Mouse (Mus musculus) stomach, embryonic 16.5 days (tissue): Measurements from ENCODE around the gene Layn. TPM values are rescaled to one million over a fixed set of nuclear protein-coding genes. Genes with fewer than 3 reads are reported as not detected.
A peak's percentile ranks its signal among the peaks of the same experiment; 100 is the strongest.

Experiments
- ATAC-seq: fragments of 200-750 bp; cut with Nextera tagmentation; 2 replicates; pipeline ENCODE4 v1.8.0; 2017; ENCODE audit warnings: moderate number of reproducible peaks, moderate TSS enrichment; ENCODE audit not compliant: insufficient read depth, low FRiP score
- H3K27ac ChIP-seq: fragments of 300-500 bp; sonication (generic); 2 replicates; pipeline ENCODE4 v1.5.1; 2014; ENCODE audit warnings: low read length
- H3K27me3 ChIP-seq: fragments of 300-500 bp; sonication (generic); 2 replicates; pipeline ENCODE4 v1.6.1; 2014; ENCODE audit warnings: low read length, control low read depth, mixed read lengths; ENCODE audit not compliant: control insufficient read depth, insufficient read depth
- H3K36me3 ChIP-seq: fragments of 300-500 bp; sonication (generic); 2 replicates; pipeline ENCODE4 v1.6.1; 2014; ENCODE audit warnings: low read length; ENCODE audit not compliant: control insufficient read depth, insufficient read depth
- H3K4me1 ChIP-seq: fragments of 300-500 bp; sonication (generic); 2 replicates; pipeline ENCODE4 v1.6.1; 2014; ENCODE audit warnings: low read length, control low read depth, mixed read lengths; ENCODE audit not compliant: control insufficient read depth, insufficient read depth
- H3K4me2 ChIP-seq: fragments of 300-500 bp; sonication (generic); 2 replicates; pipeline ENCODE4 v1.6.1; 2014; ENCODE audit warnings: low read depth, low read length, mixed read lengths
- H3K4me3 ChIP-seq: fragments of 300-500 bp; sonication (generic); replicated peaks from 2 replicates; pipeline ENCODE4 v1.5.1; 2014; ENCODE audit warnings: mild to moderate bottlenecking, low read length
- H3K9ac ChIP-seq: fragments of 300-500 bp; sonication (generic); 2 replicates; pipeline ENCODE4 v1.6.1; 2014; ENCODE audit warnings: low read length
- H3K9me3 ChIP-seq: fragments of 300-500 bp; sonication (generic); replicated peaks from 2 replicates; pipeline ENCODE4 v1.6.1; 2016; ENCODE audit warnings: low read length, control low read depth; ENCODE audit not compliant: control insufficient read depth
- WGBS: fragments of 180-500 bp; shearing (Covaris S2); extraction: QIAGEN DNeasy Blood & Tissue Kit; methylation state at CpG from one replicate; pipeline ENCODE4 v1.1.7; 2014; 5-methylcytosine and 5-hydroxymethylcytosine counted together
- polyA plus RNA-seq: library from polyadenylated mRNA; unstranded; fragments of >200 nt; fragmentation: Nextera tagmentation; extraction: Ambion mirVana; gene quantifications from 2 replicates; pipeline ENCODE4 v1.2.1, GENCODE M21; 2015

The Layn gene
- polyA plus RNA-seq, 1 experiment from 2014 or later: 4.7 TPM

DNA sequence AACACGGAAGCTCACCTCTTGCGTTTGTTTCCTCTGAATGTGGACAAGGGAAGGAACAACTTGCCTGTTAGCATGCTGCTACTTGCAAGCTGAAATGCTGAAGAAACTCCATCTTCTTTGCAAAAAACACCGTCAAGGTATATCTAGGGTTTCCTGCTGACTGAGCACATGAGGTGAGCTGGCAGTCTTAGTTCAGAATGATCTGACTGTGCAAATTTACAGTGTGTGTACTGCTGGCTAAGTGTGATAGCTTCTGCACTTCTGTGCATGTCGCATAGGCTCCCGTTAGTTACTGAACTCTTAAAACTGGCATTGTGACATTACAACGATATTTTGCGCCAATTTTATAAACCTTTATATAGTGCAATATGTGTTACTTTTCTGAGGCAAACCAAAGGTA is 57.2 kb downstream of the Layn start:
- Histone ChIP-seq H3K4me2 (no peak overlapping the region), H3K9ac (no peak overlapping the region), H3K27ac (no peak overlapping the region), H3K4me3 (no peak overlapping the region), H3K27me3 (no peaks in the 10 kb centered on the region), H3K36me3 (no peaks in the 10 kb centered on the region), H3K9me3 (no peaks in the 10 kb centered on the region), H3K4me1 (no peaks in the 10 kb centered on the region)
- ATAC-seq: no peak
- WGBS: 66% methylated on average over 7 of the region's 7 CpGs

DNA sequence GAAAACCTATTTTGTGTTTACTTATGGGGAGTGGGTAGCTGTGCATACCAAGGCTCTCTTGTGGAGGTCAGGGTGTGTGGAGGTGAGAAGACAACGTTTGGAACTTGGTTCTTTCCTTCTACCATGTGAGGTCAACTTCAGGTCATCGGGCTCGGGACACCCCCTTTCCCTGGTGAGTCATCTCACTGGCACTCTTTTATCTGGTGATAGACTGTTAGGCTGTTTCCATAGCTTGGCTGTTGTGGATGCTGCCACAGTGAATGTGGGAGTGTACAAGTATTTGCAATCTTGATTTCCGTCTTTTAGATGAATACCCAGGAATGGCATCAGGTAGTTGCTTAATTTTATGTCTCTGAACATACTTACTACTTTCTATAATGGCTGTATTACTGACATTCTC is 61.2 kb downstream of the Layn start:
- H3K4me2 ChIP-seq: no peak overlapping the region
- H3K36me3 ChIP-seq: no peaks in the 10 kb centered on the region
- H3K9ac ChIP-seq: no peak overlapping the region
- H3K27ac ChIP-seq: no peak overlapping the region
- no peaks in the 10 kb centered on the region for H3K27me3 ChIP-seq
- no peaks in the 10 kb centered on the region for H3K9me3 ChIP-seq
- H3K4me1 ChIP-seq: no peaks in the 10 kb centered on the region
- no peak overlapping the region for H3K4me3 ChIP-seq
- 30% methylated on average over 4 of the region's 4 CpGs for WGBS
- no peak; the same call in 1 of the 2 replicates for ATAC-seq

DNA sequence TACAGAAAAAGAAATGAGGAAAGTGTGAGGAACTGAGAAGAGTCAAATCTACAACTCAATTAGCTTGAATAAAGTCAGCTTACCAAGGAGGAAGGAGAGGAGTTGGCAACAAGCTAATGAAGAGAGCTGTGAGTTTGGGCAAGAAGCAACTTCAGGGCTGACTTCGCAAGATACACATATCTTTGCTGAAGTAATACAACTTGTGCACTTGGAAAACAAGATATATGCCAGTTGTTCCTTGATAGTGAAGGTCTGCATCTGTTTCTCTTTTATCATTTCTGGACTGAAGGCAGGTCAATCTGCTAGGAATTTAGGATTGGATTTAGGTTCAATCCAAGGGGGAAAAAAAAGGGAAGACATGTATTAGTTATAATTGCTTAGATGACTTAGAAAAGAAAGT is 63.2 kb downstream of the Layn start:
- Histone ChIP-seq H3K27ac (no peak overlapping the region), H3K9me3 (no peaks in the 10 kb centered on the region), H3K36me3 (no peaks in the 10 kb centered on the region), H3K4me3 (no peak overlapping the region), H3K9ac (no peak overlapping the region), H3K4me1 (no peaks in the 10 kb centered on the region), H3K27me3 (no peaks in the 10 kb centered on the region), H3K4me2 (no peak overlapping the region)
- WGBS: 81% methylated on average over 1 of the region's 1 CpGs
- ATAC-seq: no peak

DNA sequence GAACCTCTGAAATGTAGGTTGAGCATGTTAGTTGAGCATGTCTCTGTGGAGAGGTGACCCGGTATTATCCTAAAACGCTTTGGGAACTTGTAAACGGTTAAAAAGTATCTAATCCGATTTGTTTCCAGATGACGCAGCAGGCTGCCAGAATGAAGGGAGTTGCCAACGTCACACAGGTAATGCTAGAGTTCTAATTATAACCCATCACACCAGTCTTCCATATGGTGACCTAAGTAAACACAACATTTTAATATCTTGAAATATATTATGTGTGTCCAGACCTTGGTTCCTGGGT is 67.3 kb downstream of the Layn start:
- Histone ChIP-seq H3K4me3 (peak overlapping the region; percentile 43), H3K4me1 (peaks cover 6% of the 10 kb centered on the region), H3K9me3 (no peaks in the 10 kb centered on the region), H3K36me3 (no peaks in the 10 kb centered on the region), H3K4me2 (peak overlapping the region; percentile 65), H3K27ac (no peak overlapping the region), H3K9ac (peak overlapping the region; percentile 70), H3K27me3 (no peaks in the 10 kb centered on the region)
- ATAC-seq: no peak
- WGBS: 2% methylated on average over 6 of the region's 6 CpGs

DNA sequence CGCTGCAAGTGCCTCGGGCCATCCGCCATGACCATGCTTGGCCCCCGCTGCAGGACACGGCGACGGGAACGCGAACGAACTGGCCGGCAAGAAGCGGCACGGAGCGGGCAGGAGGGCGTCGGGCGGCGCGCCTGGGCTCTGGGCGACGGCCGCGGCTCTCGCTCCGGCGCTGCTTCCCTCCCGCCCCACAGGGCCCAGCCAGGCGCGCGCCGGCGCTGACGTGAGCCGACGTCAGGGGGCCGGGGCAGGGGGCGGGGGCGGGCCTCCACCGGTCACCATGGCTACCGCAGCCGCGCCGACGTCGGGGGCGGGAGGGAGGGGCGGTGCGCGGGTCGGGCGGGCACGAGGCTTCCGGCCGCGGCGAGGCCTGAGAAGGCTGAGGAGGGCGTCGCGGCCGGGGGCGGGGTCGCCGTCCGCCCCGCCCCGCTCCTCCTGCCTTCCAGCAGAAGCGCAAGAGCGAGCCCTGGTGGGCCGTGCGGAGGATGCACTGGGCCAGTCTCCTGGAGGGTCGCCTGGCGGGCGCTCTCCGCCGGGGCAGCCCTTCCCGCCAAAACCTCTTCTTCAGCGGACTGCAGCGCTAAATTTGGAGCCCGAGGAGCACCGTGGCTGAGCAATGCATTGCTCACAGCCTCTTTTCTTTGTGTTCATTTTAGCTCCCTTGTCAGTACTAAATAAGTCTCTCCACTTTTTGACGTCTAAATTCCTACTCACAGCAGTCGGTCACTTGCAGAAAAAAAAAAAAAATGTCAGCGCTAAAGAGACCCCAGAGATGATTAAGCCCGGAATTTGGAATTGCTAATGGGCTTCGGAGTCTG is 67.8 kb downstream of the Layn start, which contains the start of gene Sik2:
Sik2 (minus strand) TSS at position 233 of the 815 bp plus-strand sequence.
- Histone ChIP-seq H3K9ac (peak within 1 kb of the TSS; percentile 94), H3K27me3 (no peaks in the 10 kb centered on the region), H3K9me3 (no peaks in the 10 kb centered on the region), H3K4me1 (peaks cover 6% of the 10 kb centered on the region), H3K4me2 (peak within 1 kb of the TSS; percentile 83), H3K4me3 (peak within 1 kb of the TSS; percentile 92), H3K27ac (peak within 1 kb of the TSS; percentile 94), H3K36me3 (no peaks in the 10 kb centered on the region)
- ATAC-seq: peak; percentile 98
- under 1% methylated on average over 64 of the region's 85 CpGs for WGBS

DNA sequence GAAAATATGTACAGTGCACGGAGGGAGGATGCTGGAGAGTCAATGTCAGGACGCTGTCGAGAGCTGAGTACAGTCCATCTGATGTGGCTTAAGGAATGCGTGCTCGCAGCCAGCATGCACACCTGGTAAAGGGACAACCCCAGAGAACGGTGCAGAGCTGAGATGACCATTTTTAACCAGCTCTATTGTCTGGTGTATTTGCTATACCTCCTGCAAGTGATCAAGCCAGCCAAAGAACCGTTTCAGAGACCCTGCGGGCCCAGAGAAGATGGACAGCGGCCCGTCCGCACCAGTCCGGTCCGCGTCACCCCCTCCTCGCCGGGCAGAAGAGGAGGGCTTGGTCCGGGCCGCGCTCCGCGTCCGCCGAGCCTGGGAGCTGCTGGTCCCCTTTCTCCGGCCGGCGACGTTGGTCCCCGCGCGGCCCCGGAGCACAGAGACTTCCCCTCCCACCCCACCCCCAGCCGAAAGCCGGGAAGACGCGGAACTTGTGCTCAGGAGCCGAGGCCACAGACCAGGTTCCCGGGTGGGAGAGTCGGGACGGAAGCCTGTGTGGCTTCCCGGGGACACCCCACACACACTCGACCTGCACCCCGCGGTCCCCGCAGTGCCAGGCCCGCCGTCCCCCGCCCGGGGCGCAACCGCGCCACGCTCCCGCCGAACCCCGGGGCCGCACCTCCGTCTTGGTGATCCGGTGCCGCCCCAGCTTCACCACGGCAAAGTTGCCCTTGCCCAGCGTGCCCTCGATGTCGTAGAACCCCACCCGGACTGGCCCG is 68.6 kb downstream of the Layn start:
- H3K9me3 ChIP-seq: no peaks in the 10 kb centered on the region
- peaks cover 6% of the 10 kb centered on the region for H3K4me1 ChIP-seq
- peak overlapping the region; percentile 94 for H3K27ac ChIP-seq
- no peaks in the 10 kb centered on the region for H3K36me3 ChIP-seq
- peak overlapping the region; percentile 92 for H3K4me3 ChIP-seq
- peak overlapping the region; percentile 94 for H3K9ac ChIP-seq
- H3K27me3 ChIP-seq: no peaks in the 10 kb centered on the region
- H3K4me2 ChIP-seq: peak overlapping the region; percentile 83
- ATAC-seq: peak; percentile 47
- under 1% methylated on average over 60 of the region's 65 CpGs for WGBS

DNA sequence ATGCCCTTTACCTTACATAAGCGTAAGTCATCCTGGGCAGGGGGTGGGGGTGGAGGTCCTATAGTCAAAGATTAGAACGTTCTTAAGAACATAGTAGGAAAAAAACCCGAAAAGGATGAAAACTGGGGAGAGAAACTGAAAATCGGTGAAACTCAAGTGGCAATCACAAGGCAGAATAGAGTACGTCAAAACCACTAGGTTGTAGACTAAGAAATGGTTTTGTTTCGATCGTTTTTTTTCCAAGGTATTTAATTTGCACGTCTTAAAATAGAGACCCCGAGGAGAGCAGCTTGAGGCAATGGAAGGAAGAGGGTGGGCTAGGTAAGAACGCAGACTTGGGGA is 69.2 kb downstream of the Layn start:
- 8% methylated on average over 10 of the region's 10 CpGs for WGBS
- H3K36me3 ChIP-seq: no peaks in the 10 kb centered on the region
- H3K4me2 ChIP-seq: peak overlapping the region; percentile 83
- no peak for ATAC-seq
- H3K27me3 ChIP-seq: no peaks in the 10 kb centered on the region
- no peaks in the 10 kb centered on the region for H3K9me3 ChIP-seq
- peaks cover 6% of the 10 kb centered on the region for H3K4me1 ChIP-seq
- peak overlapping the region; percentile 94 for H3K9ac ChIP-seq
- H3K4me3 ChIP-seq: peak overlapping the region; percentile 92
- no peak overlapping the region for H3K27ac ChIP-seq

DNA sequence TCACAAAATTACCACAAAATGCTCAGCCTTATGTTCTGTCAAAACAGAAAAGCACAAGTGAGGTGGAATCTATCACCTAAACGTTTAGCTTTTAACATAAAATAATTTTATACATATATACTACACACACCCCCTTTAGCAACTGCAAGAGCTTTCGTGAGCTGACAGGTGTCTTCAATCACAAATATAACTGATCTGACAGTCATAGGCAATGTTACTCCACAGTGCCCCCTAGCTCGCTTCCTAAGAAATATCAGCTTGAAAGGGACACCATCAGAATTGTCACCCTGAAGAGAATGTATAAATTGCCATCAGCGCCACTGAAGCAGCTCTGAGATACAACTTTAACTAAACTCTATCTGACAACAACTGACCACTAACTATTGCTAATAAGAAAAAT is 70.0 kb downstream of the Layn start:
- Histone ChIP-seq H3K4me3 (no peak overlapping the region), H3K27me3 (no peaks in the 10 kb centered on the region), H3K9ac (no peak overlapping the region), H3K4me1 (peaks cover 6% of the 10 kb centered on the region), H3K4me2 (no peak overlapping the region; the same call in 1 of the 2 replicates), H3K9me3 (no peaks in the 10 kb centered on the region), H3K27ac (no peak overlapping the region), H3K36me3 (no peaks in the 10 kb centered on the region)
- WGBS: 10% methylated on average over 4 of the region's 4 CpGs
- no peak for ATAC-seq
